Mouse (Mus musculus): Measurements from ENCODE around the gene Ifi27l2b.
"Not testable (repeated sequence)": the region's sequence is repeated elsewhere in the genome, so short reads cannot be mapped to it uniquely, and the experiment has no call there.

Gene Ifi27l2b

GRCm38 (mm10) chr12:103457140-103457539, at the start of gene Ifi27l2b:
Gene Ifi27l2b (minus strand): TSS chr12:103457223.
- DNase-seq, result no peak

DNA sequence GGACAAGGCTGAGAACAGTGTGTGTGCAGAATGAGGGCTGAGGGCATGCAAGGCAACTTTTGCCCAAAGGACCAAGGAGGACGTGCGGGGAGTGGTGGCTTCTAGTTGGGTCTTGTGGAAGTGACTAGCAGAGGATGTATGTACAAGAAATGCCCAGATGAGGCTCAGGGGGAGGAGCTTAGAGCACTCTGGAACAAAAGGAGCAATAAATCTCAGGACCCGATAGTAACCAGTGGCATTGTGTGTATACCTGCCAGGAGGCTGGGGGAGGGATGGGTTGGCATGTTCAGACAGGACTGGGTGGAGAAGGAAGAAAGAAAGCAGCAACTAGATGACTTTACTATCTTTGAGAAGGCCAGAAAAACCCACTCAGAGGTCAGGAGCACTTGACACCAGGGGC, 47.4 kb upstream of the Ifi27l2b start:
- DNase-seq, result no peak

DNA sequence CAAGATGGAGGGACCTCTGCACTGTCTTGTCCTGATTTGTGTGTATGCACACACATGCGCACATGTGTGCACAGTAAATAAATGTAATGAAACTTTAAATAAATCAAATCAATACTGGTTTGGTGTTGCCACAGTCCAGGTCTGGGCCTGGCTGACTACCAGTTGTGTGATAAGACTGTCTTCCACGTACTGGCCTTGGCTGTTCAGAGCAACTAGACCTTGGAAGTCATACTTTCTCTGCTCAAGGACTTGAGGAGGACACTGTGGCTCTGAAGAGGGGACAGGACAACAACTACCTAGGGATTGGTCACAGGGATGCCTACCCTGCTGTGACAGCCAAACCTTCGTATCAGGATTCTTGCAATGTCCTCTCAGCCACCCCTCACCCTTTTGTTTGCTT, 46.3 kb upstream of the Ifi27l2b start:
- no peak for DNase-seq

GRCm38 (mm10) chr12:103499261-103499660, 42.2 kb upstream of the Ifi27l2b start:
- no peak for DNase-seq

GRCm38 (mm10) chr12:103498768-103499167, 41.7 kb upstream of the Ifi27l2b start:
- DNase-seq, result peak; percentile 35 to 48

DNA sequence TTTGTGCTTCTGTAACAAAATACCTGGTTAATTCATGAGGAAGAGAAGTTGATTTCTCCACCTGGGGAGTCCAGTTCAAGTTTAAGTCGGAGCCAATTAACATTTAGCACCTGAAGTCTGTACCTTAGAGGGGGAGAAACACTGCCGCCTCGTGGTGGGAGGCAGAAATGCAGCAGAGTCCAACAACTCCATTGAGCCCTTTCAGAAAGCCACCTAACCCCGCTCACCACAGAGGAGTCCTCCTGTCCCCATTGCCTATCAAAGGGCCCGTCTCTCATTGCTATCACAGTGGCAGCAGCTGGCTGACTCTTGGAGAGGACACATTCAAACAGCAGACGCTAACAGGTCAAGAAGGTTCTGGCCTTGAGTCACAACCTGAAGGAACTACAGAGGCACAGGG, 37.5 kb upstream of the Ifi27l2b start:
- peak; percentile 47 to 70 for DNase-seq

DNA sequence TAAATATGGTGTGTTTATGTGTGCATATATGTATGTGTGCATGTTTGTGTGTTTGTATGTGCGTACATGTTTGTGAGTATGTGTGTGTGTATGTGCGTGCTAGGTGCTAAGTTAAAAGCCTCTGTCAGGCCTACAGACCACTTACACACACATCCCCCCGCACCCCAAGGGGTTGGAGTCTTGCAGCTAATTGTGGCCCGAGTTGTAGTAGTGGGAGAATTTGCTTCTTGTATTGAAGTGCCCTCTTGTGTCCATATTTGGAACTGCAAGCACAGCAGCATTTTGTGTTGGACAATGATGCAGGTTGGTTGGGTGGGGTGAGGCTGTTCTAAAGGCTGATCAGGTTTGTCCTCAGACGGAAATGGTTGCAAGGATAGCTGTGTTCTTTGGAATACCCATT, 35.7 kb upstream of the Ifi27l2b start:
- DNase-seq, result peak; percentile 67 to 82

- DNase-seq, result no peak
Observed at GRCm38 (mm10) chr12:103491091-103491730, 34.2 kb upstream of the Ifi27l2b start.

- DNase-seq, result no peak
Observed at GRCm38 (mm10) chr12:103487750-103488149, 30.7 kb upstream of the Ifi27l2b start.

DNA sequence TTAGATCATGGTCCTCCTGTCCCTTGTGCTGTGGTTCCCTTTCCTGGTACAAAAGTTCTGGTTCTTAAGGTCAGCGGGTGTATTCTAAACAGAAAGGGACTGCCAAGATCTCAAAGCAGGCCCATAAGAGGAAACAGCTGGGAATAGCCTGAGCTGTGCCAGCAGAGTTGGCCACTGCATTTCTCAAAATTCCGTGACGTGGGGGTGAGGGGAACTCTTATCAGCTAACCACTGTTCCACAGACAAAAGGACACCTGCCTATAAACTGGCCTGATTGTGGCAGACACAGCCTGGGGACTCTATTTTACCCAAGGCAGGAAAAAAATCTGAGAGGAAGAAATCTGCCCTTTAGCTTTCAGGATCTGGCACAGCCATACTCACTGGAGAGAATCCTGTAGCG, 30.3 kb upstream of the Ifi27l2b start:
- no peak for DNase-seq

DNA sequence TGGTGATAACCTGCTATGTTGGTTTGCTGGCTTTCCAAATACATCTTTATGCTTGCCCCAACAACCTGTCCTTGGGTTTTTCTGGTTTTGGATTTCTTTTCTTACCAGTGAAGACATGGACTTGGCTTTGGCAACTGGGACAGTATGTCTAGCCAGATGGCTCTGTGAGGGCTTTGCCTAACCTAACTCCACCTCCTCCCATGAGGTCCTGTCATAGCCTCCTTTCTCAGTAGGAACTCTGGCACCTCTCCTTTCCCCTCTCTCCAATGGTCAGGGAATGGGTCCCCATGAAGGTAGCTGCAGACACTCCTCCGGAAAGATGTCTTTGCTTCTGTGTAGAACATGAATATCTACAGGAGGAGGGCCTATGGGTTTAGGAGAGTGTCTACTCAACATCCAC, 29.7 kb upstream of the Ifi27l2b start:
- DNase-seq, result peak; percentile 56 to 68

- DNase-seq, result not testable (repeated sequence)
Observed at GRCm38 (mm10) chr12:103484200-103484972, 27.4 kb upstream of the Ifi27l2b start.

DNA sequence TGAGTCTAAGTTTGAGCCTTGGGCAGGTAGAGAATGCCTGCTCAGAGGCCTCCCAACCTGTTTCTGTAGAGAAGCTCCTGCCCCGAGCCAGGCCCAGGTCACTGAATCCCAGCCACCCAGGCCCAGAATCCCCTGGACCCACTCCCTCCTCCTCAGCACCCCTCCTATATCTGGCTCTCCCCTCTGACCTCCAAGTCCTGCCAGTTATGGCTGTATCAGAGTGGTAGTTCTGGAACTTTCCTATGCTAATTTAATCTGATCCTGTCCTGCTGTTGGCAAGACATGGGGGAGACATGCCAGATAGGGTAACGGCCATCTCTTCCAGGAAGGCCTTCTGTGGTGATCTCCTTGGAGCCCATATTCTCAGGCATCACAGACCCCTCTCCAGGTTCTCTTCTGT, 25.8 kb upstream of the Ifi27l2b start:
- no peak for DNase-seq

- DNase-seq, result no peak
Observed at GRCm38 (mm10) chr12:103481671-103482070, 24.6 kb upstream of the Ifi27l2b start.

GRCm38 (mm10) chr12:103477461-103478015, 20.5 kb upstream of the Ifi27l2b start:
- DNase-seq, result no peak

- DNase-seq, result no peak
Observed at GRCm38 (mm10) chr12:103476779-103477389, 19.9 kb upstream of the Ifi27l2b start.

GRCm38 (mm10) chr12:103474481-103474880, 17.5 kb upstream of the Ifi27l2b start:
- no peak for DNase-seq

DNA sequence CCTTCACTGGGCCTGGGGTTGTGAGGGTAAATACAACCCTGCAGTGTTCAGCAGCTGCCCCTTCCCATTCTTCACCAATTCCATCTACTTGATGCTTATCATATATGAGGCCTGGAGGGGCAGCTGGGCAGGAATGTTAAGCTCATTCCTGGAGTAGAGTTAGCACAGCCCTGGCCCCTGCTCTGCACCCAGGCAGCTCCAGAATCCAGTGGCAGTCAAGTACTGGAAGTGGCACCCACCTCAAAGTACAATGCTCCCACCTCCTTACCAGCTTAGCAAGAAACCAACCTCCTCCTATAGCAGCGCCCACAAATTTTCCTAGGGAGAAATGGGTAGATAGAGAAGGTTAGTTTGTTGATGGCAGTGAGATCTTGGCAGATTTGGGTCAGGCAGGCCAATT, 296 bp downstream of the Ifi27l2b start:
- not testable (repeated sequence) for DNase-seq

DNA sequence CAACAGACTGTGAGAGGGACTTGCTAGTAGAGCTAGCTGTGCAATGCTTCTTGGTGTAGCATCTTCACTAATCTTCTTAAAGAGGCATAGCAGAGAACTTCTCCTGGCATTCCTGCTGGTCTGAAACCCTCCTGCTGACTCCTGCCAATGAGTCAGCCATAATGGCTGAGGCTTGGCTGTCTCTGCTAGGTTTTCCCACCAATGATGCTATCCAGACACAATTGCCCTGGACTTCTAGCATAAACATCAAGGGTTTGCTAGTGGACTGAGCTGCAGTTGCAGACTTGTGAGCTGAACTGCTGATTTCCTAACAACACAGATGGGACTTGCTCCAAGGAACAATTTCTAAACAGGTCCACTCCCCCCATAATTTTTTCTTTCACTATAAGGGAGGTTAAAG, 3.7 kb downstream of the Ifi27l2b start:
- no peak for DNase-seq

GRCm38 (mm10) chr12:103445060-103445459, 12.0 kb downstream of the Ifi27l2b start:
- no peak for DNase-seq

DNA sequence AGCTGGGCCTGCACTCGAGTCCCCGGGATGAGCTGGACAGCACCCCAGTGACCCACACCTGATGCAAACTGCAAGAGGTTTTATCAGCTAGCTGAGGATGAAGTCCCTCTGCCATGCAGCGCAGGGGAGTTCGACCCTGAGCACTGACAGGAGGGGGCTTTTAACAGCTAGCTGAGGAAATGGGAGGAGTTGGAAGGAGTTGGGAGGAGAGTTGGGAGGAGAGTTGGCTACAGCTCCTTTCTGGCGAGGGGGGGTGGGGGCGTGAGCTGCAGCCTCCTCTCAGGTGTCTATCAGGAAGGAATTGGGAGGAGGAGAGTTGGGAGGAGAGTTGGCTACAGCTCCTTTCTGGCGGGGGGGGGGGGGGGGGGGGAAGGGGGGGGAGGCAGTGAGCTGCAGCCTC, 12.8 kb downstream of the Ifi27l2b start:
- DNase-seq, result not testable (repeated sequence)

- DNase-seq, result no peak
Observed at GRCm38 (mm10) chr12:103443524-103443923, 13.5 kb downstream of the Ifi27l2b start, which contains the start of gene Ifi27l2a. Gene Ifi27l2a (minus strand): TSS chr12:103443680.

- no peak for DNase-seq
Observed at GRCm38 (mm10) chr12:103437601-103438000, 19.4 kb downstream of the Ifi27l2b start.

- no peak for DNase-seq
Observed at GRCm38 (mm10) chr12:103434861-103435260, 22.2 kb downstream of the Ifi27l2b start.

Measured in cerebellum, postnatal 25 days (tissue).